Mouse (Mus musculus) midbrain, embryonic 12.5 days (tissue): ENCODE results near the gene S1pr5. TPM values are rescaled to one million over a fixed set of nuclear protein-coding genes. Genes with fewer than 3 reads are reported as not detected.
"Not testable (repeated sequence)": the region's sequence is repeated elsewhere in the genome, so short reads cannot be mapped to it uniquely, and the experiment has no call there.

Experiments used
- ATAC-seq: fragments of 200-750 bp; cut with Nextera tagmentation; 2 replicates; pipeline ENCODE4 v1.8.0; 2017; ENCODE audit warnings: low read depth, moderate TSS enrichment, moderate library complexity; ENCODE audit not compliant: low FRiP score
- H3K27ac ChIP-seq: fragments of 300-500 bp; sonication (generic); replicated peaks from 2 replicates; pipeline ENCODE4 v1.5.1; 2016; ENCODE audit warnings: mild to moderate bottlenecking
- H3K27me3 ChIP-seq: fragments of 300-500 bp; sonication (generic); 2 replicates; pipeline ENCODE4 v1.6.1; 2016; ENCODE audit warnings: mild to moderate bottlenecking
- H3K36me3 ChIP-seq: fragments of 300-500 bp; sonication (generic); 2 replicates; pipeline ENCODE4 v1.6.1; 2016
- H3K4me1 ChIP-seq: fragments of 300-500 bp; sonication (generic); 2 replicates; pipeline ENCODE4 v1.6.1; 2016
- H3K4me2 ChIP-seq: fragments of 300-500 bp; sonication (generic); replicated peaks from 2 replicates; pipeline ENCODE4 v1.6.1; 2016; ENCODE audit warnings: mild to moderate bottlenecking, moderate library complexity
- H3K4me3 ChIP-seq: fragments of 300-500 bp; sonication (generic); 2 replicates; pipeline ENCODE4 v1.5.1; 2016; ENCODE audit warnings: mild to moderate bottlenecking
- H3K9ac ChIP-seq: fragments of 300-500 bp; sonication (generic); replicated peaks from 2 replicates; pipeline ENCODE4 v1.6.1; 2016; ENCODE audit warnings: mild to moderate bottlenecking, moderate library complexity
- H3K9me3 ChIP-seq: fragments of 300-500 bp; sonication (generic); 2 replicates; pipeline ENCODE4 v1.6.1; 2016; ENCODE audit warnings: mild to moderate bottlenecking
- WGBS: fragments of 180-500 bp; shearing (Covaris S2); methylation state at CpG from one replicate; pipeline ENCODE4 v1.1.7; 2016; 5-methylcytosine and 5-hydroxymethylcytosine counted together
- polyA plus RNA-seq: library from polyadenylated mRNA; unstranded; fragments of >200 nt; fragmentation: Nextera tagmentation; extraction: Ambion mirVana; gene quantifications from 2 replicates; pipeline ENCODE4 v1.2.1, GENCODE M21; 2016

The S1pr5 gene
- 0.38 and 0.50 TPM in 2 replicates for polyA plus RNA-seq

DNA sequence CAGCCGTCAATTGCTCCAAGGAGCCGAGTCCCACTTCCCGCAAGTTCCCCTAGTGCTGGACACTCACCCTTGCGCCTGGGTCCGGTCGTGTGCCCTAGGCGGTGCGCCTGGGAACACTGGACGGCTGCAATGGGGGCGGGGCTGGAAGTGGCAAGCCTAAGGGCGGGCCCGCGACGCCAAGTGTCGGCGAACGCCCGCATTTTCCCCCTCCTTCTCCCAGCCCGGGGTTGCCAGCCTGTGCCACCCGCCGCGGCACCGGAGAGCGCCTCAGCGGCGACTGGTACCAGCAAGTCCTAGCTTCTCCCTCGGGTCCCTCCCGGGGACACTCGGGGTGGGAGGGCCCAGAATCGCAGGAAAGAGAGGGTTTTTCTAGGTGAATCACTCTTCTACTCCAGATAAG, at the start of gene S1pr5:
S1pr5 (minus strand) TSS at position 118 of the 400 bp plus-strand sequence.
- Histone ChIP-seq H3K27ac (no peak within 1 kb of the TSS), H3K9me3 (no peaks in the 10 kb centered on the region), H3K27me3 (peaks cover 94% of the 10 kb centered on the region), H3K9ac (no peak within 1 kb of the TSS), H3K4me1 (peaks cover 26% of the 10 kb centered on the region), H3K4me2 (peak within 1 kb of the TSS; percentile 16), H3K4me3 (peak within 1 kb of the TSS; percentile 10; the same call in 1 of the 2 replicates), H3K36me3 (no peaks in the 10 kb centered on the region)
- no peak for ATAC-seq
- 1% methylated on average over 29 of the region's 30 CpGs for WGBS

DNA sequence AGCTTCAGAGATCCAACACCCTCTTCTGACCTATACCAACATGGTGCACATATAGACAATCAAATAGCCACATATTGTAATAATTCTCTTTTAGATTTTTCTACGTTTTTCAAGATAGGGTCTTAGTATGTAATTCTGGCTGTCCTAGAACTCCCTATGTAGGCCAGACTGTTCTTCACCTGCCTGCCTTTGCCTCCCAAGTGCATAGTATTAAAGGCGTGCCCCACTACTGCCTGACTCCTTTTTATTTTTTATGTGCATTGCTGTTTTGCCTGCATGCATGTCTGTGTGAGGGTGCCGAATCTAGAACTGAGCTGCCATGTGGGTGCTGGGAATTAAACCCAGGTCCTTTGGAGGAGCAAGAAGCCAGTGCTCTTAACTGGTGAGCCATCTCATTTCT, 44.0 kb upstream of the S1pr5 start:
- peaks cover 23% of the 10 kb centered on the region for H3K4me1 ChIP-seq
- H3K36me3 ChIP-seq = no peaks in the 10 kb centered on the region
- no peak for ATAC-seq
- H3K4me2 ChIP-seq = no peak overlapping the region
- H3K4me3 ChIP-seq = no peak overlapping the region
- H3K27ac ChIP-seq = no peak overlapping the region
- no peak overlapping the region for H3K9ac ChIP-seq
- no peaks in the 10 kb centered on the region for H3K27me3 ChIP-seq
- WGBS = 93% methylated on average over 3 of the region's 3 CpGs
- H3K9me3 ChIP-seq = no peaks in the 10 kb centered on the region

DNA sequence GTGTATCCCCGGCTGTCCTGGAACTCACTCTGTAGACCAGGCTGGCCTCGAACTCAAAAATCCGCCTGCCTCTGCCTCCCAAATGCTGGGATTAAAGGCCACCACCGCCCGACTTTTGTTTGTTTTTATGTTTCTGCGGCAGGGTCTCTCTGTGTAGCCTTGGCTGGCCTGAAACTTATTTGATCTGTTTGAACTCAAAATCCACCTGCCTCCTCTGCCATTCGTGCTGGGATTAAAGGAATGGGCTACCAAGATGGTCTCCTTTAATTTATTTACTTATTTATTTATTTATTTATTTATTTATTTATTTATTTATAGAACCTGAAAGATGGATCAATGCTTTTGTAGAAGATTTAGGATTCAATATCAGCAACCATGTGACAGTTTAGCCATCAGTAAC, 43.6 kb upstream of the S1pr5 start:
- Histone ChIP-seq H3K4me2 (peak overlapping the region; percentile 70), H3K27ac (peak overlapping the region; percentile 78), H3K4me1 (peaks cover 27% of the 10 kb centered on the region), H3K4me3 (peak overlapping the region; percentile 75)
- ATAC-seq, H3K36me3 ChIP-seq, H3K9me3 ChIP-seq, H3K27me3 ChIP-seq, H3K9ac ChIP-seq: not testable (repeated sequence)
- WGBS = 18% methylated on average over 7 of the region's 7 CpGs

- Histone ChIP-seq H3K9ac (peak within 1 kb of the TSS; percentile 81), H3K9me3 (no peaks in the 10 kb centered on the region), H3K4me3 (peak within 1 kb of the TSS; percentile 75), H3K27me3 (no peaks in the 10 kb centered on the region), H3K36me3 (no peaks in the 10 kb centered on the region), H3K4me1 (peaks cover 33% of the 10 kb centered on the region), H3K27ac (peak within 1 kb of the TSS; percentile 86), H3K4me2 (peak within 1 kb of the TSS; percentile 70)
- under 1% methylated on average over 47 of the region's 51 CpGs for WGBS
- peak; percentile 96 for ATAC-seq
Observed at GRCm38 (mm10) chr9:21291022-21291787, 43.0 kb upstream of the S1pr5 start, which contains the start of gene Cdkn2d. TSS of gene Cdkn2d (minus strand) at chr9:21291407.

DNA sequence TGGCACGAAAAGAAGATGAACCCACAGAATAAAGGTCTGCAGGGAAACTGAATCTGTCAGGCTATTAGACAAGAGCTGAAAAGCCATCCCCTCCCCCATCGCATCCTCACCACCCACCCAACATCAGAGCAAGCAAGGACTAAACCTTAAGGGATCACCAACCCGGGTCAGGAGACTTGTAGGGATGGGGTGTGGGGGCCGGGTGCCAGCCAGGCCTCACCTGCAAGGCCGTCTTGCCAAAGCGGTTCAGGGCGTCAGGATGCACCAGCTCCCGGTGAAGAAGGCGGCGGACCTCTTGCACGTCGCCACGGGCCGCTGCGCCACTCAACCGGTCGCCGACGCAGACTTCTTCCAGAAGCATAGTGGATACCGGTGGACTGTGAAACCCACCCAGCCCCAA, 42.3 kb upstream of the S1pr5 start:
- no peaks in the 10 kb centered on the region for H3K27me3 ChIP-seq
- peak overlapping the region; percentile 81 for H3K9ac ChIP-seq
- no peaks in the 10 kb centered on the region for H3K9me3 ChIP-seq
- peak overlapping the region; percentile 75 for H3K4me3 ChIP-seq
- peak overlapping the region; percentile 70 for H3K4me2 ChIP-seq
- WGBS = under 1% methylated on average over 20 of the region's 20 CpGs
- H3K36me3 ChIP-seq = no peaks in the 10 kb centered on the region
- ATAC-seq = no peak
- H3K27ac ChIP-seq = peak overlapping the region; percentile 86
- peaks cover 34% of the 10 kb centered on the region for H3K4me1 ChIP-seq

- ATAC-seq = no peak
- Histone ChIP-seq H3K27me3 (no peaks in the 10 kb centered on the region), H3K4me2 (peak overlapping the region; percentile 70), H3K9ac (no peak overlapping the region), H3K36me3 (peaks cover 8% of the 10 kb centered on the region; the same call in 1 of the 2 replicates), H3K4me1 (peaks cover 34% of the 10 kb centered on the region), H3K27ac (no peak overlapping the region), H3K4me3 (peak overlapping the region; percentile 84; the same call in 1 of the 2 replicates), H3K9me3 (no peaks in the 10 kb centered on the region)
- 89% methylated on average over 2 of the region's 2 CpGs for WGBS
Observed at GRCm38 (mm10) chr9:21289337-21289671, 41.1 kb upstream of the S1pr5 start.

DNA sequence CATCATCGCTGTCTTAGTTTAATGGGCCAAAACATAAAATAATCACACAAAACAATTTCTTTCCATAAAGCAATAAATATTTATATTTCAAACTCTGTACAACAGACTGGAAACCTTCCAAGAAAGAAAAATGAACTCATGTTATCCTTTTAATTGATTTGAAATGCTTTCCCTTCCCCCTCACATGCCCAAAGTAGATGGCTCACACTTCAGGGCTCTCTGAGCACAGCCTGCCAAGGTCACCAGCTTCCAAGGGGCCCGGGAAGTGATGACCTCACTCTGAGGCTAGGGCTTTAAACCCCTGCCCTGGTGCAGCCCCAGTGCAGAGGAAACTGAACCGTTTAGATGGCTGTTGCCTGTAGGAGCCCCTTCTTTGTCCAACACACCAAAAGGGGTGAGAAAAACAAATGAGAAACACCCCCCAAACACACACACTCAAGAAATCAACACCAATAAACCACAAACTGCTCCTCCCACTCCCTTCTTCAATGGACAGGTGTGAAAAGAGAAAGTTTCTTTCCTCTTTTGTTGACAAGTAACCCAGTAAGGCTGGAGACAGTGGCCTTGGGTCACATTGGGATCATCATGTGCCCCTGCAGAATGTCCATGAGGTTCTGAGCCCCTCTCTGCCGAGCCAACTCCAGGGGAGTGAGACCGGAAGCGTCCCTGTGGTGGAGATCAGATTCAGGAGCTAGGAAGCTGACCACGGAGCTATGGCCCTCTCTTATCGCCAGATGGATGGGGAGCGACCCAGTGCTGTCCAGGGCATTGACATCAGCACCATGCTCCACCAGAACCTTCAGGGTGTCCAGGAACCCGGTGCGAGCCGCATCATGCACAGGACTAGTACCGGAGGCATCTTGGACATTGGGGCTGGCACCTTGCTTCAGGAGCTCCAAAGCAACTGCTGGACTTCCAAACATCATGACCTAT, 40.4 kb upstream of the S1pr5 start:
- 82% methylated on average over 13 of the region's 13 CpGs for WGBS
- peak overlapping the region; percentile 70 for H3K4me2 ChIP-seq
- H3K36me3 ChIP-seq = peaks cover 14% of the 10 kb centered on the region
- H3K9ac ChIP-seq = peak overlapping the region; percentile 73
- no peaks in the 10 kb centered on the region for H3K9me3 ChIP-seq
- no peak for ATAC-seq
- H3K4me3 ChIP-seq = peak overlapping the region; percentile 84
- H3K27me3 ChIP-seq = no peaks in the 10 kb centered on the region
- peak overlapping the region; percentile 82 for H3K27ac ChIP-seq
- peaks cover 34% of the 10 kb centered on the region for H3K4me1 ChIP-seq

DNA sequence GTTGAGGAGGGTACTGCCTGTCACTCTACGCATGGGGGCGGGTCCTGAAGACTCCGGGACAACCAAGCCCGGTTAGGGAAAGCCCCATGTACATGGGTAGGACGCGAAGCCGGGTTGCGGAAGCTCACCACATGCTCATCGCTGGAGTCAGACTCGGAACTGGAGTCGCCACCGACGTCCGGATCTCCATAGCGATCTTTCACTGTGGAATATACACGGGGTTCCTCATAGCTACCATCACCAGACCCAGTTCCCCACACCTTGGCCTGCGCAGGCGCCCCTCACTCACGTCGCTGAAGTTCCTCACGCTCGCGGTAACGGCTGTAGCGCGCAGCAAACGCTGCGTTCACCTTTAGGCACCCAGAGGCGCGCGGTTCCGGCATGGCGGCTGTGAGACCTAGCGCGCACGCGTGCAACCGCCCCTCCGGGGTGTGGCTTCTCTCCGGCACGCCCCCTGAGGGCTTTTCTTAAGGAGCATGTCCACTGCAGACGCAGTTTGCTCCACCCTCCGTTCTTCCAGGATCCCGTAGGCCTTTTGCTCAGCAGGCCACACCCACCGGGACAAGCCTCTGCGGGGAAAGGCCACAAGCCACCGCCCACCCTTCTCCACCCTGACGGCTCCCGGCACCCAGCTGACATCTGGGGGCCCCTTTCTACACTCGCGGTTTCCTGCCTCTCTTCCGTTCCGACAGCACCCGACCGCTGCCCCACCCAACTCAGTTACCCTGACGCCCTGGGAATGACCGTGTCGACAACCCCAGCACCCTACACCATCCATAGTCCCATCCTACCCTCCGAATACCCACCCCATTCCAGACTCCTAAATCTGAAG, 39.5 kb upstream of the S1pr5 start, which contains the start of gene Kri1:
Kri1 (minus strand) TSS at position 399 of the 832 bp plus-strand sequence.
- peaks cover 34% of the 10 kb centered on the region for H3K4me1 ChIP-seq
- ATAC-seq = peak; percentile 69
- H3K9me3 ChIP-seq = no peaks in the 10 kb centered on the region
- 1% methylated on average over 59 of the region's 59 CpGs for WGBS
- H3K4me2 ChIP-seq = peak within 1 kb of the TSS; percentile 70
- H3K9ac ChIP-seq = peak within 1 kb of the TSS; percentile 73
- no peaks in the 10 kb centered on the region for H3K27me3 ChIP-seq
- H3K36me3 ChIP-seq = peaks cover 18% of the 10 kb centered on the region
- peak within 1 kb of the TSS; percentile 84 for H3K4me3 ChIP-seq
- peak within 1 kb of the TSS; percentile 82 for H3K27ac ChIP-seq

DNA sequence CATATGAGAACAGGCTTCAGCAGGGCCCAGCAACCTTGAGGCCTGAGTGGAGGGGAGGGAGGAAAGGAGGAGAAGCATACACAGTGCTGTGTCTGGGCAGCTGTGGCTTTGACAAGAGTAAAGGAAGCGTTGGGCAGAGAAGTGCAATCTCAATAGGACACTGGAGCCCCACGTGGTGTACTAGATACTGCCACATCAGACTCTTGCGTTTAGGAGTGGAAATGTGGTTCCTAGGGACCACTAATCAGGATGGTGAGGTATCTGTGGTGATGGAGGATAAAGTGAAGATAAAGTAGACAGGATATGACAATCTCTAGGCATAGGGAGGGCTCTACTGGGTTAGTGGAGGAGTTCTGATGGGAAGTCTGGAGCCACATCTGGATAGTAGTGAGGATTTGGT, 38.5 kb upstream of the S1pr5 start:
- Histone ChIP-seq H3K9me3 (no peaks in the 10 kb centered on the region), H3K4me1 (peaks cover 34% of the 10 kb centered on the region), H3K27ac (no peak overlapping the region), H3K27me3 (no peaks in the 10 kb centered on the region), H3K4me3 (peak overlapping the region; percentile 84), H3K4me2 (peak overlapping the region; percentile 70), H3K36me3 (peaks cover 26% of the 10 kb centered on the region), H3K9ac (peak overlapping the region; percentile 73; the same call in 1 of the 2 replicates)
- WGBS = 73% methylated on average over 3 of the region's 3 CpGs
- no peak for ATAC-seq

DNA sequence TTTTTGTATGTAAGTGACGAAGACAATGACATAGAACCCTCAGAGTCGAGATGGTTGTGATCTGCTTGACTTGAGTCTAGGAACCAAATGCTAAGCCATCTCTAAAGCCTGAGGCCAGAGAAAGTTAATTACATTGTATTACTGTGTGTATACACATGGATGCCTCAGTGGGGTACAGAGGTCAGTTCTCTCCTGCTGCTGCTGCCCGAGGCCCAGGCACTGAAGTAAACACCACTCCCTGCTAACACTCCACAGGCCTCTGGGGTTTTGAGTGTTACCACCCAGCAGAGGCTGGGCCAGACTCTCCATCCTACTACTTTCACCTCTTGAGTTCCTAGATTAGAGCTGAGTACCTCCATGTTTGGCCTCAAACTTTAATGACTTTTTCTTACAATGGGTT, 35.8 kb upstream of the S1pr5 start:
- H3K9me3 ChIP-seq = no peaks in the 10 kb centered on the region
- H3K4me3 ChIP-seq = no peak overlapping the region
- ATAC-seq = no peak
- peaks cover 22% of the 10 kb centered on the region for H3K4me1 ChIP-seq
- H3K27me3 ChIP-seq = no peaks in the 10 kb centered on the region
- no peak overlapping the region for H3K9ac ChIP-seq
- no peak overlapping the region for H3K27ac ChIP-seq
- WGBS = 92% methylated on average over 3 of the region's 3 CpGs
- peaks cover 51% of the 10 kb centered on the region for H3K36me3 ChIP-seq
- no peak overlapping the region for H3K4me2 ChIP-seq

DNA sequence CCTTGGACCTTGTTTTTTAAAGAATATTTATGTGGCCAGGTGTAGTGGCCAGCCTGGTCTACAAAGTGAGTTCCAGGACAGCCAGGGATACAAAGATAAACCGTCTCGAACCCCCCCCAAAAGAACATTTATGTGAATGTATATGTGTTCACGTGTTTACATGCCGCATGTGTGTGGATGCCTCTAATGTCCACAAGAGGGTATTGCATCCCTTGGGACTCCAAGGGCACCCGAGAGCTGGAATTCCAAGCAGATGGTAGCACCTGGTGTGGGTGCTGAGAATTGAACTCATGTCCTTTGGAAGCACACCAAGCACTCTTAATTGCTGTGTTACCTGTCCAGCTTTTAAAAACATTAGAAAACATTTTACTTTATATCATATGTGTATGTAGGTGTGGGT, 35.3 kb upstream of the S1pr5 start:
- peaks cover 18% of the 10 kb centered on the region for H3K4me1 ChIP-seq
- no peak overlapping the region for H3K4me2 ChIP-seq
- no peak overlapping the region for H3K9ac ChIP-seq
- no peaks in the 10 kb centered on the region for H3K27me3 ChIP-seq
- H3K36me3 ChIP-seq = peaks cover 55% of the 10 kb centered on the region
- 90% methylated on average over 5 of the region's 5 CpGs for WGBS
- no peak overlapping the region for H3K4me3 ChIP-seq
- no peaks in the 10 kb centered on the region for H3K9me3 ChIP-seq
- H3K27ac ChIP-seq = no peak overlapping the region
- no peak for ATAC-seq
